Mouse (Mus musculus): ENCODE data around the gene Clk2.
"Not testable (repeated sequence)": the region's sequence is repeated elsewhere in the genome, so short reads cannot be mapped to it uniquely, and the experiment has no call there.

Gene Clk2

DNA sequence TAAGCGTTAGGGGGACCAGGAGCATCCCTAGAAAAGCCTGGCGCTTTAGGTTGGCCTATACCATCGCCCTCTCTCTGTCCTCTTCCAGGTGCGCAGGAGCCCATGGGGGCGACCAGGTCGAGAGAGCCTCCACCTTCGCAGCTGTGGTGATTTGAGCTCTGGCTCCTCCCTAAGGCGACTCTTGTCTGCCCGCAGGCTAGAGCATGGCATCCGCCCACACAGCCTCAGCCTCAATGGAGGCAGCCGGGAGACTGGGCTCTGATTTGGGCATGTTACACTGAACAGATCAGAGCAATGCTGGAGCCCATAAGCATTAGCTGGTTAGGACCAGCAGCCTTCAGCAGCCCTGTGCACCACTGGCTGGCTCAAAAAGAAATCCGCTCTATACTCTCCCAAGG is 23.9 kb downstream of the Clk2 start:
- DNase-seq (ENCODE audit: low read depth, low spot score) = no peak

DNA sequence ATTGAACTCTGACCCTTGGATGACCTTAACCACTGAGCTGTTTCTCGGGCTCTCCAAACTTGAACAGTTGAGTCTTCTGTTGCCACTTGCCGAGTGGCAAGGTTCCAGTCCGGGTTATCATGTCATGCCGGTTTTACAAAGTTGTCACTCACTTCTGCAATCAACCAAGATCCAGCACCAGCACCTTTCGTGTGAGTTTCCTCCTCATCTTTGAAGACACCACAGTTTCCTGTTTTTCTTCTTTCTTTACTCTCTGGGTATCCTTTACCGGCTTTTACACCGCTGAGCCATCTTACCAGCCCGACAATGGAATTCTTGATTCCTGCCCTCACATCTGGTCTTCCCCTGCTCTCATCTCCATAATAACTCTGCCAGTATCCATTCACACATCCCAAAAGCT is 25.8 kb downstream of the Clk2 start:
- DNase-seq (ENCODE audit: low read depth, low spot score) = no peak

DNA sequence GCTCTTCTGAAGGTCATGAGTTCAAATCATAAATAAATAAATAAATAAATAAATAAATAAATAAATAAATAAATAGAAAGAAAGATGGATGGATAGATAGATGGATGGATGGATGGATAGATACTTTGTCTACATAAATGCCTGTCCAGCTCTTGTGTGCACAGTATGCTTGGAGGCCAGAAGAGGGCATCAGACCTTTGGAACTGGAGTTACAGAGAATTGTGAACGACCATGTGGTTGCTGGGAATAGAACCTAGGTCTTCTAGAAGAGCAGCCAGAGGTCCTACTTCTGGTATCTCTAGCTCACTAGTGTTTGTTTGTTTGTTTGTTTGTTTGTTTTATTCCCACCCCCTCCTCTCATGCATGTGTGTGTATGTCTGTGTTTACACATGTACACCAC is 28.8 kb downstream of the Clk2 start:
- no peak for DNase-seq (ENCODE audit: low read depth, low spot score)

DNA sequence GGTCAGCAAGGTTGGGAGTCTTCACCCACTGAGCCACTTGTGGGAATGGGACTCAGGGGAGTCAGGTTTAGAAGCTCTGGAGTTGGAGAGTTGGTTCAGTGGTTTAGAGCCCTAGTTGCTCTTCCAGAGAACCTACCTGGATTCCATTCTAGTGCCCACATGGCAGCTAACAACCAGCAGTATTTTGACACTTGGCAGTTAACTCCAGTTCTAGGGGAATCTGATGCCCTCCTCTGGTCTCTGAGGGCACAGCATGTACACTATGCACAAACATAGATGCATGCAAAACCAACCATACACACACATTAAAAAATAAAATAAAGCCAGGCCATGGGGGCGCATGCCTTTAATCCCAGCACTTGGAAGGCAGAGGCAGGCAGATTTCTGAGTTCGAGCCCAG is 29.3 kb downstream of the Clk2 start:
- no peak for DNase-seq (ENCODE audit: low read depth, low spot score)

DNA sequence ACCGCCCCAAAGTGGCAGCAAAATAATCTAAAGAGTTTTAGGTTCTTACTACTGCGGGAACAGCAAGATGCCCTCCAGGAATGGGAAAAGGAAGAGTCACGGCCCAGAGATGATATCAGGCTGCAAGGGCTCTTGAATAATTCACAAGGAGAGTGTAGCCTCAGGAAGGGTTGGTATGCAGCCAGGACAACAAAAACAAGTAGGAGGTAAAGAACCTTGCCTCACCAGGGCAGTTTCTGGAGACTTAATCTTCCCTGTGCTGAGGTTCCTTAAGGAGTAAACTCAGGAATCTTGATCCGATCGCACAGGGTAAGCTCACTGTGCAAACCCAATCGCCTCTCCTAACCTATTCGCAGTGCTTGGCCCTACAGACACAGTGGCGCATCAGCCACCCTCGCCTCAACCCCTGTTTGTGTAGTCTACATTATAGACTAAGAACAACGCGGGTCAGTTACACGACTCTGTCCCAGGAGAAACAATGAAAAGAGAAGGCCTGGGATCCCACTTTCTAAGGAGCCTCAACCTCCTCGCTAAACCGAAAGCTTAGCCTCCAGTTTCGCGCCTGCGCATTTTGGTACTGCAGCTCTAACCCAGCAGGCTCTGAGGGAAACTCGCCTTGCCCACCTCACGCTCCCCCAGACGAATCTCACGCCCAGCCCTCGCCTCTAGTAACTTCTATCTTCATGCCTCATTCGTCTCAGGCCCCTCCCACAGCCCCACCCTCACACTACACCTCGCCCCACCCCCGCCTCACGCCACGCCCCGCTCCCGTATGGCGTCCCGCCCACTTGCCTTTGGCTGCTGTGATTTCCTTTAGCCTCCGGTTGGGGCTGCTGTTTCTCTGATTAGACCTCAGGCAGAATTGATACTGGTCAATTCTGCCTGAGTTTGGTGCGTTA is 31.6 kb downstream of the Clk2 start:
- peak; percentile 75 for DNase-seq (ENCODE audit: low read depth, low spot score)

DNA sequence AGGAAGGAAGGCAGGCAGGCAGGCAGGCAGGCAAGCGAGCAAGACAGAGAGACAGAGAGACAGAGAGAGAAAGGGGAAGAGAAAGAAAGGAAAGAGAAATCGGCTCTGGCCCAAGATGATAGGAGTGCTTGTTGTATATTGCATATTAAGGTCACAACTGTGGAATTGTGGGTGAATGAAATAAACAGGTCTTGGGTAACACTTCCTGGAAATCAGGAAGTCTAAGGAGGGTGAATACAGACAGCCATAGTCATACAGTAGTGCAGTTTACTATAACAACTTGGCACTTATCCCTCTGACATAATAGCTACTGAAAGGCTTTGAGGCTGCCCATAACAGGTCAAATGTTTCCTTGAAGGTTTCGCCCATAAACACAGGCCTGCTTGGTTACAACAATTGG is 35.2 kb downstream of the Clk2 start:
- DNase-seq (ENCODE audit: low read depth, low spot score) = no peak

DNA sequence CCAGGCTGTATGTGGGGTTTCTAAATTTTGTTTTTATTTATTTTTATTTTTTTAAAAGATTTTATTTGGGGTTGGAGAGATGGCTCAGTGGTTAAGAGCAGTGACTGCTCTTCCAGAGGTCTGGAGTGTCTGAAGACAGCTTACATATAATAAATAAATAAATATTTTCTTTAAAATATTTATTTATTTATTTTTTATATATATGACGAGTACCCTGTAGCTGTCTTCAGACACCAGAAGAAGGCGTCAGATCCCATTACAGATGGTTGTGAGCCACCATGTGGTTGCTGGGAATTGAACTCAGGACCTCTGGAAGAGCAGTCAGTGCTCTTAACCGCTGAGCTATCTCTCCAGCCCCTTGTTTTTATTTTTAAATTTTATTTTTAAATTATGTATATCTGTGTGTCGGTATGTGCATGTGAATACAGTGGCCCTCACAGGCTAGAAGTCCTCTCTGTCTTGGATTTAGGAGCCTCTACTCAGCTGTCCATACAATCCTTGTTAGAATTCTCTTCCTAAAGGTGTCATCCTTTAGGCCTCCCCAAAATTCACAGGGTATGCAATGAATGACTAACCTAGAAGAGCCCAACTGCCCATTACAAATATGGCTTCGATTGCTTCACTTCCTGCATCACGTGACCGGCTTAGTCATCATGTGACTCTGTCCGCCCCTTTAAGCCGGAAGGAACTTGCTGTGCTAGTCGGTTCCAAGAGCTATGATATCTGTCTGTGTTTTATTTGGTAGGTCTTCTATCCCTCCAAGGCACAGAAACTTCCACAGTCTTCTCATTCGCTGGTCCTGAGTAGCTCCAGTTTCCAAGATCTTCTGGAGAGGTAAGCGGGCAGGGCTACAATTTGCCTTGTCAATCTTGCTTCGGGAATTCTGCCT is 37.9 kb downstream of the Clk2 start, which contains the start of gene Gba:
Gene Gba, plus strand, starts transcription at position 676 of the 889 bp plus-strand sequence.
- DNase-seq (ENCODE audit: low read depth, low spot score) = peak; percentile 64

DNA sequence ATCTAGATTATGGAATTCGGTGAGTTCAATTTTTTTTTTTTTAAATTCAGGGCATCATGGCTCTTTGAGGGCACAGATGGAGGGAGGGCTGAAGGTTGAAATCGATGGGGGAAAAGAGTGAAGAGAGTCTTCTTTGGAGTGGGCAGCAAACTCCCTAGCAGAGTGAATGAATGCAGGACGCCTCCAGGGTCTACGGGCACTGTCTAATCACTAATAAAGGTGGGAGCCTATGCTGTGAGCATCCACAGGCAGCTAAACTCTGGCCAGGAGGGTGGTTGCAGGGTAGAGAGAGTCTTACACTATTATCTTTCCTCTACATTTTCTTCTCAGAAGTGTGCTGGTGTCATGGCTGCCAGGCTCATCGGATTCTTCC is 38.5 kb downstream of the Clk2 start:
- no peak for DNase-seq (ENCODE audit: low read depth, low spot score)

DNA sequence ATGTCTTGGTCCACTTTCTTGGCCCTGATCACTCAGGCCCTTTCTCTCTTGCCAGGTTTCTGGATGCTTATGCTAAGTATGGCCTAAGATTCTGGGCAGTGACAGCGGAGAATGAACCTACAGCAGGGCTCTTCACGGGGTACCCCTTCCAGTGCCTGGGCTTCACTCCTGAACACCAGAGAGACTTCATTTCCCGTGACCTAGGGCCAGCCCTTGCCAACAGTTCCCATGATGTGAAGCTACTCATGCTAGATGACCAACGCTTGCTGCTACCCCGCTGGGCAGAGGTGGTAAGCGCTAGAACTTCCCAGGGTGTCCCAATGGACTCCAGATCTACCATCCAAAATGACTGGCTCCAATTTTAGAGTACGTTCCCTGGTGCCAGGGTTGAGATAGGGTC is 41.5 kb downstream of the Clk2 start:
- DNase-seq (ENCODE audit: low read depth, low spot score) = no peak

DNA sequence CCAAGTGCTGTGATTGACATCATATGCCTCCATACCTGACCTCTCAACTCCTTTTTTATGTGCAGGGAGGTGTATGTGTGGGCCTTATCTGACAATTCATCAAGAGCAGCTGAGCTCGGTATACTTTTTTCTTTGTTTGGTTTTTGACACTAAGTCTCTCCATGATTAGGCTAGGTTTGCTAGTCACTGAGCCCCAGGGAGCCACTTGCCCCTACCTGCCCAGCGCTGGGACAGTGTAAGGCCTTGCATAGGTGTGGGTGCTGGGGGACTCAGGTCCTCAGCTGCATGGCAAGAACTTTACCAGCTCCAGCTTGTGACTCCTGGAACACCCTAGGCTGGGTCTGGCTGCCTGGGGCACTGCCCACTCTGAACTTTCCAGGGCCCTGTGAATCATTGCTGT is 42.1 kb downstream of the Clk2 start:
- DNase-seq (ENCODE audit: low read depth, low spot score) = no peak

DNA sequence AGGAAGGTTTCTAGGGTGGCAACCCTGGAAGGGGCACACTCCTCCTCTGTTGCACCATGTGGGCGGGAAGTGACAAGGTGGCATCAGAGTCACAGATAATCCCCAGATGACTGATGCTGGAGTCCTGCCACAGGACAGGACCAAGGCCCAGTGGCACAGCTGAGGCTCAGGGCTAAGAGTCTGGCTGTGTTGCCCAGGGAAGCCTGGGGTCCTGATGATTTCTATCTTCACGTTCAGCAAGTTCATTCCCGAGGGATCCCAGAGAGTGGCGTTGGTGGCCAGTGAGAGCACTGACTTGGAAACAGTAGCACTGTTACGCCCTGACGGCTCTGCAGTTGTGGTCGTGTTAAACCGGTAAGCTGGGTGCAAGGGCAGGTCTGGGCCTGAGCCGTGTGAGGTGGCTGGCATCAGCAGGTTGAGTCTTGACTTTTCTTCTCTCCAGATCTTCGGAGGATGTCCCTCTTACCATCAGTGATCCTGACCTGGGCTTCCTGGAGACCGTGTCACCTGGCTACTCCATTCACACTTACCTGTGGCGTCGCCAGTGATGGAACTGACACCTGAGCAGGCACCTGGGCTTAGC is 43.6 kb downstream of the Clk2 start:
- no peak for DNase-seq (ENCODE audit: low read depth, low spot score)

DNA sequence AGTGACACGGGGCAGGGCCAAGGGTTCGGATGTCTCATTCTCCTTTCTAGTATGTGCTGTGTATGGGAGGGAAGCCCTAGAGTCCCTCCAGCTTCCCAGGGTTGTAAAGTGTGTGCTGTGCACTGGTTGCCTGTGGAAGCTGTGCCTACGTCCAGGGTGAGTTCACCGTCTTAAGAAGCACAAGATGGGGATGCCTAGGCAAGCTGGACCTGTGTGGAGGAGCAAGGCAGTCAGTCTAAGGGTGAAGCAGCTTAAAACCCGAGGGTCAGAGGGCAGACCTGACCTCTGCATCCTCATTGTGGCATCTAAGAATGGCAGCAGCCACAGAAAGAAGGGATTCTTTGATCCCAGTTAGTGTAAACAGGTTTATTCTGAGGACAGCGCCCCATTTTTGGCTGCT is 44.1 kb downstream of the Clk2 start:
- DNase-seq (ENCODE audit: low read depth, low spot score) = no peak

DNA sequence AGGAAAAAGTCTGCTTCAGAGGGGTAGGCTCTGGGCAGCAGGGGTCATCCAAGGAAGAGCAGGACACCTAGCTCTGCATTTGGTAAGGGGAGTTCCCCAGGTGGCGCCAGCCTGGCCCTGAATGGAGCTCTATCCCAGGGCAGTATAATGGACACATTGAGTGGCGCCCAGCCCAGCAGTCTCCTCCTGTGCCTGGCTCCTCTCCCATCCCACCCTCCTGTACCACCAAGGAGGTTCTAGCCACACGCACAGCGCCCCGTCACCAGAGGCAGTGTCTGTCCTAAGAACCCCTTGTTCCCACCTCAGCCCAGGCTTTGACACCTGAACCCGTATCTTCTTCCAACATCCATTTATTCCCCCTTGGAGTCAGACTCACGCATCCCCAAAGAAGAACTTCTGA is 45.1 kb downstream of the Clk2 start:
- no peak for DNase-seq (ENCODE audit: low read depth, low spot score)

DNA sequence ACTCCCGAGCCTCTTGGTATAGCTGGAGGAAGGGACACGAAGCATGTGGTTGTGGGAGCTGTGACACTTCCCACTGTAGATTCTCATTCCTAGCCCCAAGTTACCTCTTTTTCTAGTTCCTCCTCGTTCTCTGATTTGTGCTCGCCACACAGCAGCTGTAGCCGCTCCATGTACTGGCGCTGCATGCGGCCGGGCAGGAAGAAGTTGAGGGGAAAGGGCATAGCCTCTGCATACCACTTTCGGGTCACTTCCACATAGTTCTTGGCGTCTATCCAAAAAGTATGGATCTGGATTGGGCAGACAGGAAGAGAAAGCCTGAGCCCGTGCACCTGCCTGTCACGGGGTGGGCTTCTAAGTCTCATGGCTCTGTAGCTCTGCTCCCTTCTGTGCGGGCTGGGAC is 45.6 kb downstream of the Clk2 start:
- no peak for DNase-seq (ENCODE audit: low read depth, low spot score)

DNA sequence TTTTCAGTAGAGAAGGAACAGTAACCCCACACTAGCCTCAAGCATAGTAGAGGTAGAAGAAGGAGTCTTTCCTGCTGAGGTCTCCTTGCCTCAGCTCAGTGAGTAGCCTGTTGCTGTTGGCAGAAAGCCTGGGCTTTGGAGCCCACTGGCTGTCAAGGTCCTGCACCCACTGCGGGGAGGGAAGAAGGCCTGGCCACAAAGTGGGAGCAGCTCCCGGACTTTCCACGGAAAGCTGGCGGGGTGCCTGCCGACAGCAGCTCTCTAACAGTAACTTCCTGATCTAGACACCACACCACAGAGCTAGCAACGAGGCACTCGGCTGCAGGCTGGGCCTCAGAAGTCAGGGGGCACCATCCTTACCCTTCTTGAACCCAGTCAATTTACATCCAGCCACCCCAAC is 46.1 kb downstream of the Clk2 start:
- no peak for DNase-seq (ENCODE audit: low read depth, low spot score)

DNA sequence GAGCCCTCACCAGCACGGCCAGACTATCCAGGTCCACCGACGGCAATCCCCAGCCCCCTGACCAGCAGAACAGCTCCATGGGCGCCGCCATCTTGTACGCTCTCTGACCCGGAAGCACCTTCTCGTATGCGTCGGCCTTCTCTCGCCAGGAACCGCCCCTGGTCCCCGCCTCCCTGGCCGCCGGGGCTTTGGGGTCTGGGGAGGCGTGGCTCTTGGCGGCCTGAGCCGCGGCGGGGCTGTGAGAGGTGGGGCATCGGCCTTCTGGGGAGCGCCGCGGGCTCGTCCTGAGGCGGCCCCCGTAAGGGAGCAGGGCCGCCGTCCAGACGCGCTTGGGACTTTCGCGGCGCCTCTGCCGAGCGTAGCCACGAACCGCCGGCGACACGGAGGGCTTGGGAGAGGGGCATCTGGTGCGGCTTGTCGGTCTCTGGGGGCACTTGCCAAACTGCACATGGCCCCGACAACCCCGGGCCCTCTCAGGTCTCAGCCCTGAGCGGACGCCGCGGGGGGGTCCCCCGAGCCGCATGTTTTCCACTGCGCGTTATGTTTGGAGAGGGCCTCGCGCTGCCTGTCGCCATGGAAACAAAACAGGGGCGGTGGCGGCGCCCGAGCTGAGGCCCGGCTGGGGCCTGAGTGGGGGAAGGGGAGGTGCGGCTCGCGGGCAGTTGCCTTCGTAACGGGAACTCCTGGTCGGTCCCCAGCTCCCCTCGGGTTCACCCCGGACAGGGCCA is 49.4 kb downstream of the Clk2 start:
- DNase-seq (ENCODE audit: low read depth, low spot score) = peak; percentile 82

DNA sequence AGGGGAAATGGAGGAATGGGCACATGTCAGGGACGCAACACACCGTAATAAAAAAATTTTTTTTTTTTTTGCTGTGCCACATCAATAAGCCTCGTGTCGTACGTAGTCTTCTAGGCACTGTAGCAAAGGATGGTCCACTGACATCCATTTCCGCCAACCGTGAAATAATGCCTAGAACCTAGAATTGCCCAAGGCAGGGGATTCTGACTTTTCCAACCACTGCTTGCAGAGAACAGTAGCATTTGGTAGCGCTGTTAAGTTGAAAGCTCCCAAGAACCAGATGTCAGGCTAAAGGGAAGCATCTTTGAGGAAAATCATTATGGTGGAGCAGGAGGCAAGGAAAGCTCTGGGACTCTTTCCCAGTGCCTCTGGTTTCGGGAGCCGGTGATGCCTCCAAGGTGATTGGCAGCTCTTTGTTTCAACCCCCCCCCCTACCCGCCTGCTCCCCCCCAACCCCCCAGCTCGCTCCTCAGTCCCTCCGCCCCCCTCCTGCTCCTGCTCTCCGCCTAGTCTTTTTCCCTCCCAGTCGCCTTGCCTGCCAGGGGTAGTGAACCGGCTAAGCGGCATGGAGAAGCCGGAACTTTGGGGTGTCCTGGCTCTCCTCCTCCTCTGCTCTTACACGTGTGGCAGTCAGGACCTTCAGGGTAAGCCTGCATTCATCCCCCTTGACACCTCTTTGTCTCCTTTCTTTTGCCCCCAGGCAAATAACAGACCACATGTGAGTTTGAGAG is 50.3 kb downstream of the Clk2 start, which contains the start of gene Thbs3:
Gene Thbs3, plus strand, starts transcription at position 500 of the 731 bp plus-strand sequence.
- no peak for DNase-seq (ENCODE audit: low read depth, low spot score)

DNA sequence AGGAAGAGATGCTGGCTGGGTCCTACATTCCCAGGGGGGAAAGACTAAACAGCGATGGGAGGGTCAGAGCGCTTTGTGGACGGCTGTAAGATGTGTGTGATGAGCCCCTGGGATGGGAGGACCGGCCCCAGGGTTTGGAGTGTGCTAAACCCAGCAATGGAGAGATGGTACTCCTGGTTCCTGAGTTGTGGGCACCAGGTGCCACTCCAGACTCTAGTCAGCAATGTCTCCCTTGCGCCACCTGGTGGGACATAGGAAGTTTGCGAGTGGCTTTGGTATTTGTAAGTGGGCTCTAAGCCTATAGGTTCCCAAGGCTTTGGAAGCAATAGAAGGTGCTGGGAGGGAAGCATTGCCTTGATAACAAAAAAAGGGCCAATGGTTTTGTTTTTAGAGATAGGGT is 51.3 kb downstream of the Clk2 start:
- DNase-seq (ENCODE audit: low read depth, low spot score) = peak; percentile 75

DNA sequence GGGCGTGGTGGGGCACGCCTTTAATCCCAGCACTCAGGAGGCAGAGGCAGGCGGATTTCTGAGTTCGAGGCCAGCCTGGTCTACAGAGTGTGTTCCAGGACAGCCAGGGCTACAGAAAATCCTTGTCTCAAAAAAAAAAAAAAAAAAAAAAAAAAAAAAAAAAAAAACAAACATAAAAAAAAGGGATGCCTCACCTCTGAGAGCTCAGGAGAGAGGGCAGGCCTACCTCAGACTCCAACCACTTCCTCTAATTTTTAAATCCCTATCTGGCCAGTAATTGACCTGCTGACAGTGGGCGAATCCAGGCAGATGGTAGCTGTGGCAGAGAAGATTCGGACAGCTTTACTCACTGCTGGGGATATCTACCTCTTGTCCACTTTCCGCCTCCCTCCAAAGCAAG is 51.8 kb downstream of the Clk2 start:
- DNase-seq (ENCODE audit: low read depth, low spot score) = not testable (repeated sequence)

DNA sequence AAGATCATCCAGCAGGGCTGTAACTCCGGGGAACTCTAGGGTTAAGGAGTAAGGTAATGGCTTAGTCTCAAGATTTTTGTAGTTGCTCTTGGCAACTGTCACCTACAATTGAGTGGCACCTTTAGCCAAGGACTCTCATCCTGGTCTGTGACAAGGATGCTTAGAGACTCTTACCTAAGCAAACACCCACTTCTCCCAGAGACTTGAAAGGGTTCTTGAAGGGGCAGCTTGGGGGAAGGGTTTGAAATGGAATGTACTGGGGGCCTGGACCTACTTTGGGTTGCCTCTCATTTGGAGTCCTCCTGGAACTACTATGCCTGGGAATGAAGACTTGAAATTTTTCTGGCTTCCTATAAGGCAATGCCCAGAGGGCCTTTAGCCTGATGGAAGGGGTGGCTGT is 53.7 kb downstream of the Clk2 start:
- DNase-seq (ENCODE audit: low read depth, low spot score) = no peak

DNA sequence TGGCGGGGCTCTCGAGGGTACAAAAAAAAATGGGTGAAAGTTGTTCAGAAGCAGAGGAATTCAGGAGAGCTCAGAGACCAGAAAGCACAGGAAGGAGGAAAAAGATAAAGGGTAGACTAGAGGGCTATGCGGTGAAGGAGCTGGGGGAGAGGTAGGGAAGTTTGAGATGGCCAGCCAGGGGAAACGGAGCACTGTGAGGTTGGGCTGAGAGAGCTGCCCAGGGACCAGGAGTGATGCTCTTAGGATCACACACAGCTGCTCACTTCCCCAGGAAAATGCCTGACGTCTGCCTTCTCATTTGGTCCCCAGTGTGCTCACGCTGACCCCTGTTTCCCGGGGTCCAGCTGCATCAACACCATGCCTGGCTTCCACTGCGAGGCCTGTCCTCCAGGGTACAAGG is 55.0 kb downstream of the Clk2 start:
- no peak for DNase-seq (ENCODE audit: low read depth, low spot score)

Data from WW6 (cell line).